Mouse (Mus musculus): ENCODE results near the gene Tmem163.

DNA sequence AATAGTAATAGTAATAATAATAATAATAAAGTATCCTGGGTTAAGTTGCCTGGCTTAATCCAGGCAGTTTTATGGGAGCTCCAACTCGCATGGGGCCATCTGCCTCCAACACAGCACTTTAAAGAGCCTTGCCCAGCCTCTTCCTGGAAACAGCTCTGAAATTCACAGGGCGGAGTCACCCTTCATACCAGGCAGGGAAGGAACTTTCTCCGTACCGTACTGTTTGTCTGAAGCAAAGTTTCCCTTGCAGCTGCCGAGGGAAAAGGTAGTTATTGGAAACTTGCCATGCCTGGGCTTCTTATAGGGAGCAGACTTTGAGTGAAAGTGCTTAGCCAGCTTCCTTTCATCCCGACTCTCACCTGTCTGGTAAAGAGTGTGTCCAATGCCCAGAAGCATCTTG, 242.3 kb downstream of the Tmem163 start:
- TF ChIP-seq CTCF (IDR thresholded peaks at IDR 0.05; ENCODE audit: low read depth, low read length) (no peak), POLR2A (IDR thresholded peaks at IDR 0.05; ENCODE audit: extremely low read depth, insufficient read depth, low read length) (no peak)
